Mouse (Mus musculus) lung, adult 2 months (tissue): ENCODE data around the gene Nalcn.

Source experiments
- CTCF ChIP-seq: fragments of 200-500 bp; IDR thresholded peaks from 2 replicates; pipeline ENCODE4 v1.5.1; 2011; ENCODE audit warnings: mild to moderate bottlenecking, low read length, control low read depth; ENCODE audit not compliant: insufficient read depth
- POLR2A ChIP-seq: fragments of 200-500 bp; IDR thresholded peaks from 2 replicates; pipeline ENCODE4 v1.6.1; 2011; ENCODE audit warnings: low read depth, mild to moderate bottlenecking, control low read depth, low read length, borderline replicate concordance; ENCODE audit errors: extremely low read depth

DNA sequence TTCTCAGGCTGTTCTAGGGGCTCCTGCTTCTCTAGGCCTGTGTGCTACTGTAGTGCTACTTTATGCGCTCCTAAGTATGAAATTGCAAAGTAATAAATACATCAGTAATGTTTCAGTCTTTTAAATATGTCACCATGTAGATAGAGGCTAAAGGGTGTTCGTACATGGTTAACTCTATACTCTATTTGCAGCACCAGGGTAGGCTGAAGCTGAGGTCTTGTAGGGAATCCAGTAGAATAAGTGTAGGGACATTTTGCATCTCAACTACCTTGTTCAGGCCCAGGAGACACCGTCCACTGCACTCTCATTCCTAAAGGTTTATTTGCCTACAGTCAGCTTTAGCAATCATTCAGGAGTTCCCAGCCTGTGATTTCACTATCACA lies 227 bp upstream of the Nalcn start:
- TF ChIP-seq CTCF (no peak), POLR2A (no peak)
